Mouse (Mus musculus) C2C12 (cell line): ENCODE data around the gene Xpnpep1. TPM values are rescaled to one million over a fixed set of nuclear protein-coding genes. Genes with fewer than 3 reads are reported as not detected.

Experiments used
- H3K27me3 ChIP-seq: one replicate; pipeline ENCODE4 v1.6.1; 2011; ENCODE audit not compliant: control insufficient read depth, insufficient read depth, insufficient read length
- H3K36me3 ChIP-seq: one replicate; pipeline ENCODE4 v1.6.1; 2011; ENCODE audit not compliant: control insufficient read depth, insufficient read depth
- H3K4me3 ChIP-seq: one replicate; pipeline ENCODE4 v1.5.1; 2011; ENCODE audit warnings: mild to moderate bottlenecking, control low read depth; ENCODE audit not compliant: poor library complexity, insufficient read depth, severe bottlenecking
- H3K79me2 ChIP-seq: one replicate; pipeline ENCODE4 v1.6.1; 2011; ENCODE audit not compliant: control insufficient read depth, insufficient read depth
- H3K79me3 ChIP-seq: one replicate; pipeline ENCODE4 v1.6.1; 2011; ENCODE audit warnings: low read depth, control low read depth
- H3ac ChIP-seq: one replicate; pipeline ENCODE3; 2011; ENCODE audit warnings: low read depth; ENCODE audit not compliant: control insufficient read depth, insufficient read length
- CEBPB ChIP-seq: IDR thresholded peaks from one replicate; pipeline ENCODE4 v1.6.1; 2011; ENCODE audit warnings: low read depth, mild to moderate bottlenecking, control low read depth, moderate library complexity
- CTCF ChIP-seq: IDR thresholded peaks from one replicate; pipeline ENCODE4 v1.5.1; 2011; ENCODE audit not compliant: control insufficient read depth, insufficient read depth, insufficient read length
- FOSL1 ChIP-seq: IDR thresholded peaks from one replicate; pipeline ENCODE4 v1.8.0; 2011; ENCODE audit warnings: mild to moderate bottlenecking, low read length; ENCODE audit not compliant: poor library complexity, insufficient read depth, severe bottlenecking
- MAX ChIP-seq: IDR thresholded peaks from one replicate; pipeline ENCODE4 v1.6.1; 2011; ENCODE audit warnings: mild to moderate bottlenecking, control low read depth
- MYOD1 ChIP-seq: IDR thresholded peaks from one replicate; pipeline ENCODE4 v1.6.1; 2011; ENCODE audit warnings: low read depth; ENCODE audit not compliant: control insufficient read depth, insufficient read length
- MYOG ChIP-seq: IDR thresholded peaks from one replicate; pipeline ENCODE4 v1.6.1; 2011; ENCODE audit not compliant: control insufficient read depth, insufficient read length; ENCODE audit errors: extremely low read depth
- USF1 ChIP-seq: IDR thresholded peaks from one replicate; pipeline ENCODE4 v1.6.1; 2011; ENCODE audit warnings: low read depth, mild to moderate bottlenecking, control low read depth, moderate library complexity
- polyA plus RNA-seq: library from polyadenylated mRNA; unstranded; fragments of >200 nt; fragmentation: generic; extraction: Trizol; gene quantifications from one replicate; pipeline ENCODE4 v1.2.1, GENCODE M21; 2012; ENCODE audit warnings: missing spikeins

Gene Xpnpep1
- polyA plus RNA-seq, 1 experiment: 132 TPM

GRCm38 (mm10) chr19:53005978-53006377, 34.0 kb downstream of the Xpnpep1 start:
- TF ChIP-seq MYOD1 (no peak), MAX (no peak), USF1 (no peak), CTCF (no peak), MYOG (no peak), CEBPB (no peak), FOSL1 (no peak)
- Histone ChIP-seq H3K27me3 (no peaks in the 10 kb centered on the region), H3K79me3 (no peaks in the 10 kb centered on the region), H3K79me2 (no peaks in the 10 kb centered on the region), H3ac (no peak overlapping the region), H3K36me3 (peaks cover 30% of the 10 kb centered on the region), H3K4me3 (no peak overlapping the region)

- Histone ChIP-seq H3K36me3 (peaks cover 37% of the 10 kb centered on the region), H3K79me3 (no peaks in the 10 kb centered on the region), H3K27me3 (no peaks in the 10 kb centered on the region), H3ac (no peak overlapping the region), H3K79me2 (no peaks in the 10 kb centered on the region), H3K4me3 (no peak overlapping the region)
- TF ChIP-seq CEBPB (no peak), USF1 (no peak), MAX (no peak), FOSL1 (no peak), MYOG (no peak), CTCF (no peak), MYOD1 (no peak)
Measured at GRCm38 (mm10) chr19:53003554-53004365, 36.3 kb downstream of the Xpnpep1 start.

- Histone ChIP-seq H3K79me3 (no peaks in the 10 kb centered on the region), H3K79me2 (no peaks in the 10 kb centered on the region), H3ac (no peak overlapping the region), H3K36me3 (peaks cover 38% of the 10 kb centered on the region), H3K4me3 (no peak overlapping the region), H3K27me3 (no peaks in the 10 kb centered on the region)
- no peak for TF ChIP-seq MYOD1
- no peak for TF ChIP-seq USF1
- no peak for TF ChIP-seq MYOG
- TF ChIP-seq MAX: no peak
- no peak for TF ChIP-seq CEBPB
- no peak for TF ChIP-seq FOSL1
- TF ChIP-seq CTCF: no peak
Measured at GRCm38 (mm10) chr19:53002166-53003095, 37.6 kb downstream of the Xpnpep1 start.

GRCm38 (mm10) chr19:52992880-52993440, 47.1 kb downstream of the Xpnpep1 start:
- no peaks in the 10 kb centered on the region for H3K27me3 ChIP-seq
- TF ChIP-seq MYOD1: no peak
- no peak for TF ChIP-seq FOSL1
- no peak for TF ChIP-seq MAX
- no peak for TF ChIP-seq USF1
- no peak for TF ChIP-seq CTCF
- no peak for TF ChIP-seq MYOG
- TF ChIP-seq CEBPB: no peak

GRCm38 (mm10) chr19:52991924-52992323, 48.1 kb downstream of the Xpnpep1 start:
- Histone ChIP-seq H3K27me3 (no peaks in the 10 kb centered on the region), H3K79me3 (no peaks in the 10 kb centered on the region), H3K79me2 (no peaks in the 10 kb centered on the region), H3K36me3 (peaks cover 31% of the 10 kb centered on the region), H3K4me3 (no peak overlapping the region), H3ac (no peak overlapping the region)
- TF ChIP-seq FOSL1: no peak
- TF ChIP-seq MYOD1: no peak
- no peak for TF ChIP-seq CEBPB
- no peak for TF ChIP-seq CTCF
- no peak for TF ChIP-seq USF1
- TF ChIP-seq MAX: no peak
- TF ChIP-seq MYOG: no peak

More at GRCm38 (mm10) chr19:52992880-52993440, 47.1 kb downstream of the Xpnpep1 start:
- H3K79me2 ChIP-seq: no peaks in the 10 kb centered on the region
- no peaks in the 10 kb centered on the region for H3K79me3 ChIP-seq
- H3K36me3 ChIP-seq: peaks cover 31% of the 10 kb centered on the region
- no peak overlapping the region for H3K4me3 ChIP-seq
- H3ac ChIP-seq: no peak overlapping the region
